Mouse (Mus musculus) cerebellum, adult 11 months (tissue): ENCODE measurements around the gene Ugt2a2.
"Not testable (repeated sequence)": the region's sequence is repeated elsewhere in the genome, so short reads cannot be mapped to it uniquely, and the experiment has no call there.

Source experiments
- DNase-seq: peaks from one replicate; pipeline ENCODE4 v3.0.0; 2022

The Ugt2a2 gene

DNA sequence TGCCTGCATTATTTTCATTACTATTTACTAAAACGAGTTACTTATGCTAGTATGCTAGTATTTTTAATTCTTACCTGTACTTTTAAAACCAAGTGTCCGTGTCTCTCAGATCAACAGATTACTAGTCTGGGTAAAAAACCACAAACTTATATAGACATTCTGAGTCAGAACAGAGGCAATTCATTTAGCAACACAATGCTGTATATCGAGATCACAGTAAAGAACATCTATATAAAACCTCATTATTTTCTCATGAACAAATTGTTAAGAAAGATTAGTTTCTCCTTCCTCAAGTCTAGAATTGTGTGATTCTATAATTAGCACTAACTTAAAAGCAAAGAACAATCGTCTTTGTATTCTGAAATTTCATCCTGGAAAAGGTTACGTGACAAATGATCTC, at the start of gene Ugt2a2:
Gene Ugt2a2 (minus strand): TSS at position 101 of the 400 bp plus-strand sequence.
- DNase-seq = no peak

GRCm38 (mm10) chr5:87523561-87523960, 41.5 kb upstream of the Ugt2a2 start:
- DNase-seq = not testable (repeated sequence)

GRCm38 (mm10) chr5:87505776-87506458, 23.9 kb upstream of the Ugt2a2 start:
- DNase-seq = no peak

DNA sequence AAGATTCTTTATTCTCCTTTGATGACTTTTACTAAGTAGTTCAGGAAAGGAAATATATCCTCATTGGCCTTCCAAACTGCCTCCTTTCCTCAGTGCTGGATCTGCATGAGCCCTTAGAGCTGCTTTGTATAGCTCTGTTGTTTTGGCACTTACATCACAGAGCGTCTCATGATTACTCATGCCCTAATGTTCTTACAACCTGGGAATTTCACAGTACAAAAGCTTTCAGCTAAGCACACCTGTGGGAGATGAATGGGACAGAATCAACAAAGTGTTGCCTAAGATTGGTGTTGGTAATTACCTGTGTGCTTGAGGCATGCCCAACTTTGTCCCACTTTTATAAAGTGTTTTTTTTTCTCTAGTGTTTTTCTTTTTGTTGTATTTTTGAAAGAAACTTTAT, 20.6 kb upstream of the Ugt2a2 start:
- DNase-seq = no peak

DNA sequence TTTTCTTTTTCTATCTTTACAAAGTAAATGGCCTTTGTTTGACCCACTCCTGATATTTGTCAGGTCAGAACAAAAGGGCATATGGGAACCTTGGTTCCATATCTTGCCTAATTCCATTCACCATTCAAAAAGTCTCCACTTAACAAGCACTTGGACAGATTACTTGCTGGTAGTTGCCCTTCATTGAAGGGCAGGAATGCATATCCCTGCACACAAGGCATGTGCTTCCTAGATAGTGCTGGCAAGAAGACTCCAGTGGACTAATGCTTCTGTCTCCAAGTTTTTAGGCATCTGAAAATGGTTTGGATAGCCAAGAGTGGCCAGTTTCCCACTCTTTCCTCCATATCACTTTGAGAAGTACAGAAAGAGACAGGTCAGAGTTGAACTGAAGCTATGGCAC, 17.3 kb upstream of the Ugt2a2 start:
- no peak for DNase-seq

GRCm38 (mm10) chr5:87498936-87499335, 16.9 kb upstream of the Ugt2a2 start:
- DNase-seq = no peak

- no peak for DNase-seq
Measured at GRCm38 (mm10) chr5:87490771-87491170, 8.7 kb upstream of the Ugt2a2 start, which contains the start of gene Ugt2a1. Ugt2a1 (minus strand) TSS chr5:87490871.

GRCm38 (mm10) chr5:87486706-87487105, 4.6 kb upstream of the Ugt2a2 start, which contains the start of gene Gm43638:
Gm43638 (minus strand) TSS chr5:87486806.
- DNase-seq = not testable (repeated sequence)

DNA sequence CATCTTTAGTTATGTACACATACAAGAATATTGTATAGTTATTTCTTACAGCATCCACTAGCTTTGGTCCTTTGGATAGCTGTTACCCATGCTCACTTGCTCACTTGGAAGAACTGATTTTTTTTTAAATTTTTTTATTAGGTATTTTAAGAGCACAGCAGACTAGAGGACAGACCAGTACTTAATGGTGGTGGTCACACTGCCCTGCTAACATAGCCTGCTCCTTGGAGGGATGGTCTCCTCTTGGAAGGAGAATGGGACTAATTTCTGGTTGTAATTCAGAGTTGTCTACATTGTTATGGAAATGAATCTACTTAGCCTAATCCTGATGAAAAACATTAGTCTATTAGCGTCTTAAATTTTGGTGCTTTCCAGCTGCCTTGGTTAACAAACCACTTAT, 23.2 kb downstream of the Ugt2a2 start:
- DNase-seq = no peak

DNA sequence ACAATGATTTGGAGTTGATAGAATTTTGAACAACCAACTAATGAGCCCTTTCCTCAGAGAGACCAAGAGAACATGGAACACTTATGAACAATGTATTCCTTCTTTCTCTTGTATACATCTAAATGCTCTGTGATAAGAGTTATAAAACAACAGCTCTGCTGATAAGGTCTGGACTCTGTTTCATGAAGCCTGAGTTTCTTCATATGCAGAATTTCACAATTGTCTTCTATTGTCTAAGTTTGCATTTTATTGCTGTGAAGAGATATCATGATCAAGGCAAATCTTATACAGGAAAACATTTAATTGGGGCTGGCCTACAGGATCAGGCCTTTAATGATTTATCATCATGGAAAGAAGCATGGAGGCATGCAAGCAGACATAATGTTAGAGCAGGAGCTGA, 24.4 kb downstream of the Ugt2a2 start:
- DNase-seq = no peak

GRCm38 (mm10) chr5:87456216-87456850, 25.7 kb downstream of the Ugt2a2 start:
- no peak for DNase-seq

DNA sequence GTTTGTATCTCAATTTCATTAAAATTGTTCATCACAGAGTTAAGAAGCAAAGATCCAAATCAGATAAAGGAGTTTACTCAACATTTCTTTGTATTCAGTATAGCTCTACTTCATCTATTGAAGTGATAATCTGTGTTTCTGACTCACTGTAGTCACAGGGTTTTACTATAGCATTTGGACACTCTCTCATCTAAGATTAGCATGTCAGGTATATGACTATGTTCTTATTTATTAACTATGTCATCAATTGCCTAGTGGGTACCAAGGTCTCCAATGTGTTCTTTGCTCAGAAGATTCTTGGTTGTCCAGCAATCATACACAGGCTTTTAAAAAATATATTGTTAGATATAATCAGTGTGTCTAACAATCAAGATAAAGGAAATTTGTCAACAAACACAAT, 26.5 kb downstream of the Ugt2a2 start:
- no peak for DNase-seq

DNA sequence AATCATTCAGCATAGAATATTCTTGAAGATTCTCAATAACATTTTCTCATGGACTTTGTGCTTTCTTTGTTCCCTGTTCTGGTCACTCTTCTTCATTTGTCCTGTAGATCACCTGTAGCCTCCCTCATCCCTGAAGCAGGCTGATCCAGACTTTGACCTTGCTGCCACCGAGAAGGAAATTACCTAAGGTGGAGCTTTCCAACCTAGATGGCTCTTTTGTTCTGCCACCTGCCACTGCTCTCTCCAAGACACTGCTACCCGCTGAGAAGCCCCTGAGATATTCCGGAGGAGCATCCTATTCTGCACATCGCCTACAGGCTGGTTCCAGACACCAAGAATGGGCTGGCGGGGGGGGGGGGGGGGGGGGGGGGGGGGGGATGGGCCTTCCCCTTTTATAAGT, 29.5 kb downstream of the Ugt2a2 start:
- not testable (repeated sequence) for DNase-seq

DNA sequence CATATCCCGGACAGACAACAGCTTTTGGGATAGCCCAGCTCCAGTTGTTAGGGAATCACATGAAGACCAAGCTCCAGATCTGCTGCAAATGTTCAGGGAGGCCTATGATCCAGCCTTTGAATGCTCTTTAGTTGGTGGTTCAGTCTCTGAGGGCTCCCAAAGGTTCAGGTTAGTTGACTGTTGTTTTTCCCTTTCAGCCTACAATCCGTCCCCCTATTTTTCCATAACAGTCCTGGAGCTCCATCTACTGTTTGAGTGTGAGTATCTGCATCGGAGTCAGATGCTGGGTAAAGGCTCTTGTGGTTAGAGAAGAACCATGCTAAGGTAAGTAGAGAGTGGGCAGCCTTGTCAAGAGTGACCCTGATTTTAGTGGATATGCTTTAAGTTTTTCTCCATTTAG, 45.8 kb downstream of the Ugt2a2 start:
- no peak for DNase-seq

DNA sequence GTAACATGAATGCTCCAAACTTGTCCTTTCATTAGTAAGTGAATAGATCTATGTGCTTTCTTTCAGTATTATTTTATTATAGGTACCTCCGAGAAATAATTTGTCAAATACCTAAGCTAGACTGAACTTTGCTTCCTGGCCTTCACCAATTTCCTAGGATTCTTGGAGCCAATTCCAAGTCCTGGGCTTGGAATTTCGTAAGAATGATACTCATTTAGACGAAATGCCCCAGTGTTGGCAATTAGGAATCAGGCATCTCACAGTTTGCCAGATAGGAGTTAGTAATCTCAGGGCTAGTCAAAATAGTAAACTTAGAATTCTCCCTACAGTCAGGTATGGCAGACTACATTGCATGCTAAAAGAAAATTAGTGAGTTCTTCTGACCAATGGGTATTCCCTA, 56.4 kb downstream of the Ugt2a2 start:
- DNase-seq = no peak

GRCm38 (mm10) chr5:87424041-87424440, 58.0 kb downstream of the Ugt2a2 start, which contains the start of gene Ugt2b38:
Ugt2b38 (minus strand) TSS chr5:87424203.
- not testable (repeated sequence) for DNase-seq
